Mouse (Mus musculus) MEL (cell line): ENCODE measurements around the gene Rnase12.

Source experiments
- CHD2 ChIP-seq: IDR thresholded peaks from 2 replicates; pipeline ENCODE4 v1.6.1; 2011; ENCODE audit warnings: low read length, improper control_type of control experiment
- CTCF ChIP-seq, 3 experiments: IDR thresholded peaks in 2 of 3; conservative IDR thresholded peaks in 1 of 3; 2 replicates each; pipeline ENCODE4 v1.5.1; 2011 to 2012; ENCODE audit warnings: low read length in 3 of 3, low read depth in 2 of 3, mild to moderate bottlenecking in 2 of 3, improper control_type of control experiment in 1 of 3, inconsistent platforms in 1 of 3, mixed read lengths in 1 of 3, moderate library complexity in 1 of 3; ENCODE audit not compliant: control insufficient read depth in 1 of 3, insufficient read depth in 1 of 3, poor library complexity in 1 of 3, severe bottlenecking in 1 of 3
- JUND ChIP-seq: IDR thresholded peaks from 2 replicates; pipeline ENCODE4 v1.6.1; 2011; ENCODE audit warnings: low read depth, mild to moderate bottlenecking, improper control_type of control experiment, low read length

- no peak for TF ChIP-seq CHD2
- no peak for TF ChIP-seq JUND
- TF ChIP-seq CTCF (IDR thresholded peaks at IDR 0.05 in 2 of 3, conservative IDR thresholded peaks at IDR 0.05 in 1 of 3; ENCODE audit: control insufficient read depth in 1 of 3, insufficient read depth in 1 of 3, low read depth in 2 of 3, low read length in 3 of 3, poor library complexity in 1 of 3, severe bottlenecking in 1 of 3), result no peak
These were observed 41.7 kb downstream of the Rnase12 start for GRCm38 (mm10) chr14:51015780-51016179.
